Mouse (Mus musculus) embryo, embryonic 11 days (tissue): ENCODE measurements around the gene Pnpla3.

Experiments used
- DNase-seq: peaks from one replicate; pipeline ENCODE4 v3.0.0-alpha.2; 2015

Pnpla3 gene

GRCm38 (mm10) chr15:84182000-84182399, 14.4 kb downstream of the Pnpla3 start:
- DNase-seq, result no peak

- no peak for DNase-seq
These were observed 16.3 kb downstream of the Pnpla3 start for GRCm38 (mm10) chr15:84183967-84184366.

- DNase-seq, result no peak
These were observed 18.6 kb downstream of the Pnpla3 start for GRCm38 (mm10) chr15:84186196-84186595.

- no peak for DNase-seq
These were observed 21.4 kb downstream of the Pnpla3 start for GRCm38 (mm10) chr15:84188887-84189530.

- DNase-seq, result peak; percentile 42
These were observed 22.2 kb downstream of the Pnpla3 start for GRCm38 (mm10) chr15:84189881-84190280.

GRCm38 (mm10) chr15:84191724-84192057, 24.1 kb downstream of the Pnpla3 start:
- no peak for DNase-seq

- peak; percentile 96 for DNase-seq
These were observed 24.6 kb downstream of the Pnpla3 start, which contains the start of gene Samm50 for GRCm38 (mm10) chr15:84192058-84192791. Gene Samm50 (plus strand): TSS chr15:84192241.

GRCm38 (mm10) chr15:84196486-84197165, 29.0 kb downstream of the Pnpla3 start:
- DNase-seq, result no peak

- DNase-seq, result no peak
These were observed 39.7 kb downstream of the Pnpla3 start for GRCm38 (mm10) chr15:84207327-84207726.

GRCm38 (mm10) chr15:84209517-84210412, 42.1 kb downstream of the Pnpla3 start:
- DNase-seq, result no peak

GRCm38 (mm10) chr15:84210461-84210860, 42.8 kb downstream of the Pnpla3 start:
- DNase-seq, result no peak

- no peak for DNase-seq
These were observed 43.3 kb downstream of the Pnpla3 start for GRCm38 (mm10) chr15:84210941-84211340.

- DNase-seq, result no peak
These were observed 43.9 kb downstream of the Pnpla3 start for GRCm38 (mm10) chr15:84211564-84211963.

- DNase-seq, result peak; percentile 84
These were observed 44.6 kb downstream of the Pnpla3 start for GRCm38 (mm10) chr15:84212031-84212755.

GRCm38 (mm10) chr15:84212756-84213105, 45.1 kb downstream of the Pnpla3 start:
- no peak for DNase-seq

- no peak for DNase-seq
These were observed 45.6 kb downstream of the Pnpla3 start for GRCm38 (mm10) chr15:84213162-84213739.

GRCm38 (mm10) chr15:84214476-84214875, 46.8 kb downstream of the Pnpla3 start:
- no peak for DNase-seq

- DNase-seq, result no peak
These were observed 47.6 kb downstream of the Pnpla3 start for GRCm38 (mm10) chr15:84215273-84215672.

GRCm38 (mm10) chr15:84216026-84216425, 48.4 kb downstream of the Pnpla3 start:
- no peak for DNase-seq

GRCm38 (mm10) chr15:84216461-84217084, 48.9 kb downstream of the Pnpla3 start:
- peak; percentile 74 for DNase-seq
